Mouse (Mus musculus): ENCODE measurements around the gene Icam5.
"Not testable (repeated sequence)": the region's sequence is repeated elsewhere in the genome, so short reads cannot be mapped to it uniquely, and the experiment has no call there.

The Icam5 gene

GRCm38 (mm10) chr9:21035586-21035985, 3.7 kb downstream of the Icam5 start:
- DNase-seq (ENCODE audit: low spot score in 2 of 2), result no peak

- no peak for DNase-seq (ENCODE audit: low spot score in 2 of 2)
Measured at GRCm38 (mm10) chr9:21036161-21036560, 4.3 kb downstream of the Icam5 start.

- no peak for DNase-seq (ENCODE audit: low spot score in 2 of 2)
Measured at GRCm38 (mm10) chr9:21036666-21037065, 4.8 kb downstream of the Icam5 start.

- DNase-seq (ENCODE audit: low spot score in 2 of 2), result no peak
Measured at GRCm38 (mm10) chr9:21037481-21037891, 5.6 kb downstream of the Icam5 start.

GRCm38 (mm10) chr9:21039779-21040178, 7.9 kb downstream of the Icam5 start:
- no peak for DNase-seq (ENCODE audit: low spot score in 2 of 2)

GRCm38 (mm10) chr9:21041308-21041707, 9.4 kb downstream of the Icam5 start:
- DNase-seq (ENCODE audit: low spot score in 2 of 2), result peak; percentile 61 to 80

GRCm38 (mm10) chr9:21043563-21043962, 11.7 kb downstream of the Icam5 start:
- DNase-seq (ENCODE audit: low spot score in 2 of 2), result no peak

- not testable (repeated sequence) for DNase-seq (ENCODE audit: low spot score in 2 of 2)
Measured at GRCm38 (mm10) chr9:21044785-21045184, 12.9 kb downstream of the Icam5 start.

- DNase-seq (ENCODE audit: low spot score in 2 of 2), result no peak
Measured at GRCm38 (mm10) chr9:21045235-21045634, 13.4 kb downstream of the Icam5 start.

- DNase-seq (ENCODE audit: low spot score in 2 of 2), result no peak
Measured at GRCm38 (mm10) chr9:21051578-21051977, 19.7 kb downstream of the Icam5 start.

GRCm38 (mm10) chr9:21062928-21063327, 31.1 kb downstream of the Icam5 start:
- peak; percentile 50 to 52 for DNase-seq (ENCODE audit: low spot score in 2 of 2)

GRCm38 (mm10) chr9:21067006-21067684, 35.3 kb downstream of the Icam5 start, which contains the start of gene Zglp1:
Gene Zglp1 (minus strand): TSS chr9:21067093.
- DNase-seq (ENCODE audit: low spot score in 2 of 2), result no peak

- no peak for DNase-seq (ENCODE audit: low spot score in 2 of 2)
Measured at GRCm38 (mm10) chr9:21072641-21073040, 40.8 kb downstream of the Icam5 start.

GRCm38 (mm10) chr9:21073044-21073840, 41.4 kb downstream of the Icam5 start, which contains the start of the genes Gm49373 and Fdx1l:
Gene Gm49373 (minus strand): TSS chr9:21073096.
Gene Fdx1l (minus strand): TSS chr9:21073614.
- DNase-seq (ENCODE audit: low spot score in 2 of 2), result peak; percentile 84 to 89

- DNase-seq (ENCODE audit: low spot score in 2 of 2), result no peak
Measured at GRCm38 (mm10) chr9:21074173-21074572, 42.3 kb downstream of the Icam5 start.

GRCm38 (mm10) chr9:21075625-21076024, 43.8 kb downstream of the Icam5 start:
- DNase-seq (ENCODE audit: low spot score in 2 of 2), result no peak

GRCm38 (mm10) chr9:21081127-21081526, 49.3 kb downstream of the Icam5 start:
- no peak for DNase-seq (ENCODE audit: low spot score in 2 of 2)

- no peak for DNase-seq (ENCODE audit: low spot score in 2 of 2)
Measured at GRCm38 (mm10) chr9:21083324-21083723, 51.5 kb downstream of the Icam5 start.
